In the genomic region with DNA sequence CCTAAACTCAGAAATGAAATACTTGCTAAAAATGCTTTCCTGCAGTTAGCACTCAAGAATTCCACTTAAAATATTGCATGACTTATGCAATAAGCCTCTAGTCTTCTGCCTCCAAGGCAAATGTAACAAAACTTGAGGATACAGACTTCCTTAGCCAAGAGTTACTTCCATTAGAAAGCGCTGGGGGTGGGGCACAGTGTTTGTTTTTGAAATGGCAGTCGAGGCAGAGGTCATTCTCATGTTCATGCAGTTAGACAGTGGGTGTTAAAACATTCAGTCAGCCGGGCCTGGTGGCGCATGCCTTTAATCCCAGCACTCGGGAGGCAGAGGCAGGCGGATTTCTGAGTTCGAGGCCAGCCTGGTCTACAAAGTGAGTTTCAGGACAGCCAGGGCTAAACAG, we compare ENCODE assay signal across 17 mouse cellular contexts.
"Had no signal": no experiment of that assay in that cellular context is flagged by ENCODE, and none has a peak within 500 bp of the region (broad histone marks: within the 10 kb centered on the region; RNA-seq: fewer than 3 reads in every experiment).

No protein-coding gene starts in this region.

- H3K4me3 ChIP-seq: lung, embryonic 15.5 days; megakaryocyte, embryonic 14.5 days; midbrain, embryonic 13.5 days; midbrain, embryonic 15.5 days; neural tube, embryonic 12.5 days; stomach, embryonic 15.5 days had no signal

- H3K4me2 ChIP-seq: lung, embryonic 15.5 days; midbrain, embryonic 11.5 days; midbrain, embryonic 13.5 days; midbrain, embryonic 15.5 days; neural tube, embryonic 12.5 days; stomach, embryonic 15.5 days had no signal

- H3K27me3 ChIP-seq: megakaryocyte, embryonic 14.5 days; midbrain, embryonic 13.5 days; midbrain, embryonic 15.5 days; neural tube, embryonic 12.5 days; stomach, embryonic 15.5 days had no signal

- DNase-seq: liver, postnatal 0 days; lung, adult 2 months; lung, postnatal 14 days; right cerebral cortex, postnatal 14 days; thymus, adult 2 months; thymus, postnatal 25 days; thymus, postnatal 4 days had no signal

- H3K9ac ChIP-seq: liver, postnatal 0 days; lung, embryonic 15.5 days; midbrain, embryonic 13.5 days; midbrain, embryonic 15.5 days; neural tube, embryonic 12.5 days; stomach, embryonic 15.5 days had no signal

- ATAC-seq: liver, postnatal 0 days; lung, postnatal 0 days; midbrain, embryonic 13.5 days; midbrain, embryonic 15.5 days had no signal

- H3K9me3 ChIP-seq: lung, embryonic 15.5 days; megakaryocyte, embryonic 14.5 days; midbrain, embryonic 13.5 days; midbrain, embryonic 15.5 days; neural tube, embryonic 12.5 days; stomach, embryonic 15.5 days had no signal

- H3K27ac ChIP-seq: lung, embryonic 15.5 days; macrophage; midbrain, embryonic 13.5 days; midbrain, embryonic 15.5 days; neural tube, embryonic 12.5 days; stomach, embryonic 15.5 days; stomach, postnatal 0 days had no signal
